Mouse (Mus musculus) right cerebral cortex, postnatal 36 days (tissue): ENCODE measurements around the gene Vamp5.

ENCODE experiments used
- DNase-seq, 2 experiments: peaks; one replicate each; pipeline ENCODE4 v3.0.0; 2022; ENCODE audit warnings: low spot score in 2 of 2, mixed read lengths in 1 of 2

Gene Vamp5

DNA sequence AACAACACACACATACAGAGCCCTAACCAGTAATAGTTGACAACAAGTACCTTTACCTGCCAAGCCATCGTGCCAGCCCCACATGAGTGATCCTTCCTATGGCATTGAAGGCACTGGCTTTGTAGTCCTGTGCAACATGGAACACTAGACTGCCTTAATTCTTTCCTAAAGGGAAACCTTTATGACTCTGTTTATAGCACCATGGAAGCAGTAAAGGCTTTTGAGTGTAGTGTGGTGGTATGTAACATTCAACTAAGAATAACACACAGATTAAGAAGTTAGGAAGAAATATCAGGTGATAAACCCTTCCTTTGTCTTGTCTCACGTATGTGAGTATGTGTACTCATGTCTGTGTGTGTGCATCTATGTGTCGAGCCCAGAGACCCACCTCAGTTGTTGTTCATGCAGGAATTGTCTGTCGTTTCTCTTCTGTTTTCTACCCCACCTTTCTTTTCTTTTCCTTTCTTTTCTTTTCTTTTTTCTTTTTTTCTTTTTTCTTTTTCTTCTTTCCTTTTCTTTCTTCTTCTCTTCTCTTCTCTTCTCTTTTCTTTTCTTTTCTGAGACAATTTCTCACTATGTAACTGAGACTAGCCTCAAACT lies 13.3 kb downstream of the Vamp5 start, which contains the start of gene Rnf181:
TSS of gene Rnf181 (minus strand) at position 113 of the 600 bp plus-strand sequence.
- no peak for DNase-seq

DNA sequence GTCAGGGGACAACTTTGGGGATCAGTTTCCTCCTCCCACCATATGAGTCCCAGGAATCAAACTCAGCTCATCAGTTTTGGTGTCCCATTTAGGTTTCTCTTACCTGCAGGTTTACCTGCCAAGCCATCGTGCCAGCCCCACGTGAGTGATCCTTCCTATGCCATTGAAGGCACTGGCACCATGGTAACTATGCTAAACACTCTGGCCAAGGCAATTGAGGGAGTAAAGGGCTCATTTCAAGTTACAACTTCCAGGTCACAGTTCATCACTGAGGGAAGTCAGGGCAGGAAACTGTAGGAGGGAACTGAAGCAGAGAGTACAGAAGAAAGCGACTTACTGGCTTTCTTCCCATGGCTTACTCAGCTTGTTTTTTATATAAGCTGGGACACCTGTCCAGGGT lies 14.0 kb downstream of the Vamp5 start:
- no peak for DNase-seq

DNA sequence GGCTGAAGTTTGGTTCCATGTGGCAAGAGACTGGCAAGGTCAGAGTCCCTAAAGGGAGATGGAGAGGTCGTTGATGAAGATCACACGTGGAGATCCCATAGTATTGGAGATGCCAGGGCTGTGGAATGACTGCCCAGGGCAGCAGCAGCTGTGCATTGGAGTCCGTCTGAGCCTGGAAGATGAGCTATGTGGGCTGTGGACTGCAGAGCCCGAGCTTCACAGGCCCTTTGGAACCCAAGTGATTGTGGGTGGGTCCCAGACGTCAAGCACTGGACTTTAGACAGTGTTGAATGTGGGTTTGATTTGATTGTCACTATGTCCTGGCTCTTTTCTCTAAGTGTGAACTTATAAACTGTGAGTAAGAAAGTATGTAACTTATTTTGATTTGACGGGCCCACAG lies 15.3 kb downstream of the Vamp5 start:
- no peak for DNase-seq

DNA sequence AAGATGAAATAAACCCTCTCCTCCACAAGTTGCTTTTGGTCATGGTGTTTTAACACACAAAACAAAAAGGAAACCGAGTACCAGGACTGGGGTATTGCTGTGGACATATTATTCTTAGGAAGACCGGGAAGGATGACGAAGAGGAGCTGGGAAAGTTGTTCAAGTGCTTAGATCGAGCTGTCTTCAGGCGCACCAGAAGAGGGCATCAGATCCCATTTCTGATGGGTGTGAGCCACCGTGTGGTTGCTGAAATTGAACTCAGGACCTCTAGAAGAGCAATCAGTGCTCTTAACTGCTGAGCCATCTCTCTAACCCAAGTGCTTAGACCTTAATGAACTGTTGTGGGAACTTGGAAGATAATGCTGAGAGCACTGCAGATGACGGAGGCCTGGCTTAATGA lies 16.3 kb downstream of the Vamp5 start:
- DNase-seq: no peak

DNA sequence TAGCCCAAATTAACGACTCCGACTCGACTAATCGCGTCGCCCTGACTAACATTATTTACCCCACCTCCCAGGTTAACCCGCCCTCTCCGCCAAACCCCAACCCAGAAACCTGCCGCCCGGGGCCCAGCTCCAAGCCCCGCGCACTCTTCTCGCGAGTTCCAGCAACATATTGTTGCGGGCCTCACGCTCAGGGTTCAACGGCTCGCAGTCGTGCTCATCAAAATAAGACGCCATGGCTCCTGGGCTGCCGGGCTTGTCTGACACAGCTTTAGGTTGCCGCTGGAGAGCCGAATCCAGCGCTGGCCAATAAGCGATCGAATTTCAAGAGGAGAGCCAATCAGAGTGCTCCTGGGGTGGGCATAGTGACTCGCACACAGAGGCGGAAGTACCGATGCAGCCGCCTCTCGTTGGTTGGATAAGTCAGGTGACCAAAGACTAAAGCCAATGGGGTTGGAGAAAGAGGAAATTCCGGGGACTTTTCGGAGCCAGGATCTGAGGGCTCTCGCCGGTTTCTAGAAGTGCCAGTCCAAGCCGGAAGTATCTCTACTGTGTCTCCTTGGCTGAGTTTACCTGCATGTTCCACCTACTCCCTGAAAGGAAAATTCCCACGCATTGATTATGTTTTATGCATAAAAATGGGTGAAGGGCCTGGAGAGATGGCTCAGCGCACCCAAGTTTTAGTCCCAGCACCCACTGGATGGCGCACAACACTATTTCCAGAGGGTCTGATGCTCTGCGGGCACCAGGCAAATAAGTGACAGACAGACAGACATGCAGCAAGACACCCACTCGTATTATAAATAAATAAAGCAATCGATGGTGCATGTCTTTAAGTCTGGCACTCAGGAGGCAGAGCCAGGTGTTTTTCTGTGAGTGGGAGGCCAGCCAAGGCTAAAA lies 17.9 kb downstream of the Vamp5 start:
- DNase-seq: peak; percentile 95 to 98

DNA sequence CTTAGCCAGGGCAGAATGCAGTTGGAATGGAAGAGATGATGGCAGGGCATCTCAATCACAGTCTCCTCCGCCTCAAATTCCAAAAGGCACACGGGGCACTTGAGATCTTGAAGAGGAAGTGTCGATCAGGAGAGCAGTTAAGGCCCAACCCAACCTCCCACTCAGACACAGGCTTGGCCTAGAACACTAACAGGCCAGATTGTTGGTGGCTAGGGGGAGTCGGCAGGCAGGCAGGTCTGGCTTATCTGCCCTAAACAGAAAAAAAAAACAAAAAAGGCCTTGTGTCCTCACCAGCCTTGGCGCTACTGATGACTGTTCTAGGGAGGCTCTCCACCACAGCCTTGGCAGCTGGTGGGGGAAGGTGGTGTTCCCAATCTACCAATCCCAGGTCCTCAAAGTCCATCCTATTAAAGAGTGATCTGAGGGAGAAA lies 19.1 kb downstream of the Vamp5 start:
- no peak for DNase-seq

DNA sequence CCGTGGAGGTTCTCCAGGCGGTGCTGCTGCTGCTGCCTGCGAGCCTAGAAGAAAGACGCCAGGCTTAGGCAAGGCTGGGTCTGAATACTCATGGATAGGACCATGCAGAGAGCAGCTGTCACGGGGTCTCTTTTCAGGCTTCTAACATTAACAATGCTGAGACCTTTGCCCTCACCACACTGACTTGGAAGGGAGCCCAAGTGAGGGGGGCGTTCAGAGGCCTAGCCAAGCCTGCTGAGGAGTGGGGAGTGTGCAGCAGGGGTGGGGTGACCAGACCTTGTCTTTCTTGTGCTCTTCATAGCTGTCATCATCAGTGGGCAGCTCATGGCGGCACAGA lies 19.7 kb downstream of the Vamp5 start:
- no peak for DNase-seq

DNA sequence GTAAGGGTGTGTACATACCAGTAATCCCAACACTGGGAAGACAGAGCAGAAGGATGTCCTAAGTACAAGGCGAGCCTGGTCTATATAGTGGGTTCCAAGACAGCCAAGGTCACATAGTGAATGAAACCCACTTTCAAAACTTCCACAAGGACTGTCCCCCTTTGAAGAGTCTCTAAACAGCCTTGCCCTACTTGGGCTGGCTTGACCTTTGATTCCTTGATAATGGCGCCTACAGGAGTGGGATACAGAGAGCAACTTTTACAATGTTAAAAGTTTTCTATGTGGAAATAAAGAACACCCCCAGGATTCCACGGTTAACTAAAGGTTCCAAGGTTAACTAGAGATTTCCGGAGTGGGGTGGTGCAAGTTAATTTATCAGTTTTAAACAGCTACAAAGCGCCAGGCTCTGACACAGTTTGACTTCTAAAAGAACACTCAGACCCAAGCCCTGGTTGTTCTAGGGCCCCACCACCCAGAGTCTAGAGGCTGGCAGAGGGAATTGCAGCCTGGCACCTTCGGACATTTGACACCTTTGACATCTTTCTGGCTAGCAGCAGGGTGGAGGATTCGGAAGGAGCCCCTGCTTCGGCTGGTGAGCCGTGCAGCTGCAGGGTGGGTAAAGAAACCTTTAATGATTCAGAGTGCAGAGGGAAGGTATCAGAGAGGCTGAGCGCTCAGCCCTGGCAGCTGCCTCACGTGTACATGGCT lies 20.2 kb downstream of the Vamp5 start:
- DNase-seq: no peak

DNA sequence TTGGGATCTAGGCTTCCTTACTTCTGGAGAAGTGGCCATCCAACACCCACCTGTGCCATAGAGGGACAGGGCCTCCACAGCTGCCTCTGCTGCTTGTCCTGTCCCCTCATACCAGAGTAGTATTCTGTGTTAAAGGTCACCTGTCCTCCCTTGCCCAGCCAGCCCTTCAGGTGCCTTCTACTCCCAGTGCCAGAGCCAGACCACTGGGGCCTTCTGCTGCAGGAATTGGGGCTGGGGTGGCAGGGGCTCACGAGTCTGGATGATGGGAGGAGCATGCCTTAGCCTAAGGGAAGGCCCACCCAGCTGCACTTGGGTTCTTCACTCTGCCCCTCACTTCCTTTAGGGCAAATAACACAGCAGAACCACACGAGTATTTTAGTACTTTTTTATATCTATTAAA lies 20.9 kb downstream of the Vamp5 start:
- no peak for DNase-seq

DNA sequence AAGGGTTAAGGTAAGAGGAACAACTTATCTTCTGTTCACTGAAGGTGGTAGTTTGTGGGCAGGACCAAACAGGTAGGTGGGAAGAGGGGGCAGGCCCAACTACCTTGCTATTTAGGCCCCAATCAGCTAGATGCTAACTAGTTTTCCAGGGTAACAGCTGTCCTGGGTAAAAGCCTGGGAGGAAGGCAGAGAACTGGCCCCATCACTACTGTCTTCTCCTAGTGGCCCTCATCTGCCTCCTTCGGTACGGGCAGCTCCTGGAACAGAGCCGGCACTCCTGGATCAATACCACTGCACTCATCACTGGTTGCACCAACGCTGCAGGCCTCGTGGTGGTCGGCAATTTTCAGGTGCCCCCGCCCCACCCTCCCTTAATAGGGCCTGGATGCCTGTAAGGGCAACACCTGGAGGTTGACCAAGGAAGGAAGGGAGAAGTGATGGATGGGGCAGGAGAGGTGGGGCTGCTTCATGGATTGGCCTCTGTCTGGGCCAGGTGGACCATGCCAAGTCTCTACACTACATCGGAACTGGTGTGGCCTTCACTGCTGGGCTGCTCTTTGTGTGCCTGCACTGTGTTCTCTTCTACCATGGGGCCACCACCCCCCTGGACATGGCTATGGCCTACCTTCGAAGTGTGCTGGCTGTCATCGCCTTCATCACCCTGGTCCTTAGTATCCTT lies 22.0 kb downstream of the Vamp5 start:
- no peak for DNase-seq

DNA sequence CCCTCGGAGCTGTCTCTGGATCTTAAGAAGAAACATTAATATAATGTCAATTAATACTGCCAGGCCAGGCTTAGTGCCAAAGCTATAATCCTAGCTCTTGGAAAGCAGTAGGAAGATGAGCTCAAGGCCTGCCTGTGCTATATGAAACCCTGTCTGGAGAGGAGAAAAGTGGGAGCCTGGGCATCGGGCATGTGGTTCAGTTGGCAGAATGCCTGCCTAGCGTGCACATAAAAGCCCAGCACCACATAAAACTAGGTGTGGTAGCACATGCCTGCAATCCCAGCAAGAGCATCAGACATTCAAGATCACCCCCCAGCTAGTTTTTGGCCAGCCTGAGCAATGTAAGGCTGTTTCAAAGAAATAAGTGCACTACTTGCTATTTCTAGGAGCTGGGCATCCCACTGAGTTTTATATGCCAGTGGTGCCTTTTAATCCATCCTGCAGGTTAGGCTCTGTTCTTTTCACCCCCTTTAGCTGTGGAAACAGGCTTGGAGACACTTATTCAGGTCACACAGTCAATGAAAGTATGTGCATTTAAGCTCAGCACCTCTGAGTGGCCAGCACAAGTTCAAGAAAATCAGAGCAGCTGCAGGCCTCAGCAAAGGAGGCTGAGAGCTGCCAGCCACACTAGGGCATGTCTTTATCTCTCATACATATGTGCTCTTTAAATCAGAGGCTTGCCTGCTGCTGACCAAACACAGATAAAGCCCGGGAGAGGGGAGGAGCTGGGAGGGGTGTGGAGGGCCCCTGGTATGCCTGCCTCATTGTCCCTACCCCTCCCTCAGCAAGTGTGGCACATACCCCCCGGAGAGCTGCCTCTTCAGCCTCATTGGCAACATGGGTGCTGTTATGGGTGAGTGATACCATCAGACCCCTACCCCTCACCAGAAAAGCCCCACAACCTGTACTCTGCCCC lies 22.8 kb downstream of the Vamp5 start:
- DNase-seq: no peak

DNA sequence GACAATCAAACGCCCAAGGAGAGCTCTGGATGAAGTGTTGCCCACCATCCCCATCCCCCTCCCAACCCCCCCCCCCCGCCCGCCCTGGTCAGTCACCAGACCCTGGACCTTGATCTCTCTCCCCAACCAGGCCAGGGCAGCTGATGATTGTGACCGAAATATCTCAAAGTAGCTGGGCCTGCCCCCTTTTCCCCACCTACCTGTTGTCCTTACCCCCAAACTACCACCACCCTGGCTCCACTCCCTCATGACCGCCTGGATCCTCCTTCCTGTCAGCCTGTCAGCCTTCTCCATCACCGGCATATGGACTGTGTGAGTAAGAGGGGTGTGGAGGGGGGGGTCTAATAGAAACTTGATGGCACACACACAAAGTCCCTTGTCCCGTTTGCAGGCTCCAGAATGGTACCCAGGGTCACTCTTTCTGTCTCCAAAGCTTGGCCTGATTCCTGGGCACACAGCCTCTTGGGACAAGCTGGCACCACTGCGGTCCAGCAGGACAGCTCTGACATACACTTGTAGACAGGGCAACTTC lies 24.2 kb downstream of the Vamp5 start:
- DNase-seq: no peak

DNA sequence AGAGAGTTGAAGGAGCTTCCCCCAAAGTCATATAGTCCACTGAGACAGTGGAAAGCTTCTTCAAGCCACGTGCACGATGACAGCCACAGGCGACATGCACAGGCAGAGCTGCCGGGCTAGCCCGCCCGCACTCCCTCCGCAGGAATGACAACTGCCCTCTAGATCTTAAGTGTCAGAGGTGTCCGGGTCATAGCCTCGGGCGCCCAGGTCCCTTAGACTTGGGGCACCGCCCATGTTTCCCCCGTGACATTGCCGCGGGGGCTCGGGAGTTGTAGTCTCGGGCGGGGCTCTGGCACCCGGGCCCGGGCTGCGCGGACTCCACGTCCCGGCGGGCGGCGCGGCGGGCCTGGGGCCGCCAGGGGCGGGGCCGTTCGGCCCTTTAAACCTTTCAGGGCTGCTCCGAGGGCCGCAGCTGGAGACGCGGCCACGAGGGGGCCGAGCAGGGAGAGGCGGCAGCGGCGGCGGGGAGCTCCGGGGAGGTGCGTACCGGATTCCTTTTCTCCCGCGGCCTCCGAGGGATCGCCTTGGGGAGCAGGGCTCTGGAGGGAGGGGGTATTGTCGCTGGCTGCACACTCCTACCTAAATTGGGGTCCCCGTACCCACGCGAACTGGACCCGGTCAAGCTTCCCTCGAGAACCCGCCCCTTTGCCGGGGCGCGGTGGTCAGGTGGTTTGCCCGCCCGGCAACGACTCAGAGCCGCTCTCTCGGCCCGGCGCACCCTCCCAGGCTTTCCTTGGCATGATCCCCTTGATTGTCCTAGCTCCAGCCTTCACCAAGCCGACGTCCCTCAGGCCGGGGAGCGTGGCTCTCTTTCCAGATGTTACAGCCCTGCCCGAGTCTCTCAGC lies 25.0 kb downstream of the Vamp5 start, which contains the start of gene Tmem150a:
TSS of gene Tmem150a (plus strand) at position 382 of the 846 bp plus-strand sequence.
- peak; percentile 62 to 73 for DNase-seq

DNA sequence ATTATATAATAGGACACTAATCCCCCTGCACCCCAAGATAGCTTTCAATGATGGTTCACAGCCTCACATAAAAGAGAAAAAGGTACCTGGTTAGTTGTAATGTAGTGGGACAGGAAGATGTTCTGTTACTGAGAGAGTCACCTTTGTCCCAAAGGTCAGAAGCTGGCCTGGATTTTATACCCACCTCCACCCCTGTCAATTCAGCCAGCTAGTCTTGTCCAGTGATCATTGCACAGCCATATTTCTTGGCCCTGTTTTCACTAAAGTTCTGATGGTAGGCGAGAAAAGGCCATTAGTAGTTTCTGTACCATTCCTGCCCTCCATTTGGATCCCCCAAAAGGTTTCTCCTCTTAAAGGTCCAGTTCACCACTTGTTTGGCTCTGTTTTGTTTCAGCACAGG lies 26.2 kb downstream of the Vamp5 start:
- DNase-seq: no peak

DNA sequence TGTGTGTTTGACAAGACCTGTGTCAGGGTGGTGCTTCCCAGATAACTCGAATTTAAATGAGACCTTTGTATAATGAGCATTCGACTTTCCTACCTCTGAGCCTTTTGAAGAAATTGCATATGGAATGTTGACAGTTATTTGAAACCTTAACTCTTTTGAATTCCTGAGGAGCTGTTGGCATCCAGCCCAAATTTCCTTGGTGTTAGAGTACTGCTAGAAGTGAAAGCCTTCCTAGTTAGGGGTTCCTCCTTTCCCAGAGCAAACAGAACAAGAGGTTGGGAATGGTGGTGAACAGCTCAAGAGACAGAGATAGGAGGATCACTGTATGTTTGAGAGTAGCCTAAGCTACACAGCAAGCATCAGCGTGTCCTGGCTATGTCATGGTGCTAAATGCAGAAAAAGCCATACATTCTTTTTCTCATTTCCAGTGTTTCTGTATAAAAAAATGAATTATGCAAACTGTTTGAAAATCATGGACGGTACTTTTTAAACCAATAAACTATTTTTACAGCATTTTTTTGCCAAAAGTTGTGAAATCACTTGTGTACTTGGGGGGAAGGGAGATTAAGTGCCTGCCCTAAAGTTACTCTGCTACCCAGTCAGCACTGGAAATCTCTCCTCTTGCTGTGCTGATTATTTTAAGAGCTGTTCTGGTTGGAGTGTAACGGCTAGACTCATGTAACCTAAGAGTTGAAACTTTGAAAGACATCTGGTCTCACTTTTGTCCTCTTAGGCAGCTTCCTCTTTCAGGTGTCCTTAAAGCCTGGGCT lies 27.4 kb downstream of the Vamp5 start:
- no peak for DNase-seq

DNA sequence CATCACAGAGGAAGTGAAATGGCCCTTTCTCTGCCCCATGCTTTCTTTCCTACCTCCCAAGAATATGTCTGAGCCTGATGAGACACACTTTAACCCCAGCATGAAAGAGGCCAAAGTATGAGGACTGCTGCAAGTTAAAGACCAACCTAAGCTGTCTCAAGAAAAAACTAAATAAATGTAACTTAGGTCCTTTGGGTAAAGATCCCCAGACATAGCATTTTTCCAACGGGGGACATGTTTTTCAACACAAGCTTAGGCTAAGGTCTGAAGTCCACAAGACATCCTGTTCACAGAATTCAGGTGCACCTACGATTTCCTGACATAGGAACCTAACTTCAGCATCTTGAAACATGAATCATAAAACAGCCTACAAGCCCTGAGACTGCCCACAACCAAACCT lies 30.1 kb downstream of the Vamp5 start:
- DNase-seq: no peak

DNA sequence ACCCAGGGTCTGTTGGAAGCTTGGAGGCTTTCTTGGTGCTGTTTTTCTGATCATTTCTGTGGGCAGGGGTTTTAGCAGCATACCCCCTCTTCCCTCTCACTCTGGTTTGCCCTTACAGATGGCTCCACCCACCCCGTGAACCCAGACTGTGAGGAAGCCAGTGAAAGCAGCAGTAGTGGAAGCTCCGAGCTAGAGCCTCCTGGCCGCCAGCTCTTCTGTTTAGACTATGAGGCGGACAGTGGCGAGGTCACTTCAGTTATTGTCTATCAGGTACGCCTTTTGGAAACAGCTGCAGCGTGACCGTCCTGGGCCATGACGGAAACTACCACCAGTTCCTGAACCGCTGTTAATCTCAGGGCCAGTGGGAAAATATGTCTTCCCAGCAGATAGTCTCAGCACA lies 31.9 kb downstream of the Vamp5 start:
- DNase-seq: no peak

DNA sequence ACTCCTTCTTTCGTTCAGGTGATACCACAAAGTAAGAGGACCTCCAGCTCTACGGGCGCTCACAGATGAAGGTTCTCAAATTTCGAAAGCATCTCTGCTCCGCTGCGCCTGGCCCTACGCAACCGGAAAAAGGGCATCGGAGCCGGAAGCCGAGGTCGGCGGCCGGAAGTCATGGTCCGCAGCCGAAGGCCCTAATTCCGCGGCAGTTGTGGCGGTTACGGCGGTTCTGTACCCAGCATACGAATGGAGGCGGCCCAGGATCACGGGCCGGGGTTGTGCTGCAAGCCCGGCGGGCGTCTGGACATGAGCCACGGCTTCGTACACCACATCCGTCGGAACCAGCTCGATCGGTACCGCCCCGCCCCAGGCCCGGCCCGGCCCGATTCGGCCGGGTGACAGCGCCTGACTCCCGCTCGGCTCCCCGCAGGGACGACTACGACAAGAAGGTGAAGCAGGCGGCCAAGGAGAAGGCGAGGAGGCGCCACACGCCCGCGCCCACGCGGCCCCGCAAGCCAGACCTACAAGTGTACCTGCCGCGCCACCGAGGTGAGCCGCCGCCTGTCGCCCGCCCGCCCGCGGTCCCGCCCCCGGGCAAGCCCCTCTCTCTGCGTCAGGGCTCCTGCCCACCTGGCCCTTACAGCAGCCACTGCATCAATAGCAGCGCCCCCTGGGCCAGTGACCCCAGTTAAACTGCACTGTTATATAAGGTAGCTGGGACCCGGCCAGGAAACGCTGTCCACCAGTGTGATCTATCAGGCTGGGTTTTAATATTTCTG lies 32.9 kb downstream of the Vamp5 start, which contains the start of gene 0610030E20Rik:
TSS of gene 0610030E20Rik (plus strand) at position 152 of the 776 bp plus-strand sequence.
- peak; percentile 66 to 69 for DNase-seq
